ENCODE assay signal across 16 mouse cellular contexts in genomic region chr3:121579880-121580549, GRCm38 (mm10). TPM values are rescaled to one million over a fixed set of nuclear protein-coding genes. Genes with fewer than 3 reads are reported as not detected.
"Had no signal": no experiment of that assay in that cellular context is flagged by ENCODE, and none has a peak within 500 bp of the region (broad histone marks: within the 10 kb centered on the region; RNA-seq: fewer than 3 reads in every experiment).

No protein-coding gene starts in this region.

- H3K36me3 ChIP-seq: kidney, embryonic 15.5 days; limb, embryonic 12.5 days; midbrain, embryonic 13.5 days; neural tube, embryonic 12.5 days had no signal

- H3K9me3 ChIP-seq: kidney, embryonic 15.5 days; limb, embryonic 12.5 days; midbrain, embryonic 13.5 days; neural tube, embryonic 12.5 days had no signal

- H3K4me3 ChIP-seq: kidney, embryonic 15.5 days; limb, embryonic 12.5 days; midbrain, embryonic 13.5 days; neural tube, embryonic 12.5 days had no signal

- H3K27ac ChIP-seq: kidney, embryonic 15.5 days; limb, embryonic 12.5 days; liver, embryonic 14.5 days; midbrain, embryonic 13.5 days; neural tube, embryonic 12.5 days had no signal

- ATAC-seq: intestine, embryonic 16.5 days; lung, postnatal 0 days; midbrain, embryonic 13.5 days had no signal

- DNase-seq: kidney, adult 2 months; kidney, postnatal 36 days; layer of hippocampus, adult 9-11 months; liver; lung, adult 2 months; lung, postnatal 36 days; right cerebral cortex, postnatal 14 days; thymus, postnatal 36 days had no signal

- H3K27me3 ChIP-seq: kidney, embryonic 15.5 days; limb, embryonic 12.5 days; midbrain, embryonic 13.5 days; neural tube, embryonic 12.5 days had no signal

- H3K4me1 ChIP-seq: neural tube, embryonic 12.5 days had no signal

RNA-seq across cellular contexts. Expression of gene Slc44a3, which starts 47.8 kb away (rescaled TPM):
- total RNA-seq: left cerebral cortex, postnatal 36 days had no signal
